Mouse (Mus musculus): ENCODE measurements around the gene Aurkaip1. TPM values are rescaled to one million over a fixed set of nuclear protein-coding genes. Genes with fewer than 3 reads are reported as not detected.

The Aurkaip1 gene
- polyA plus RNA-seq, 2 experiments: 114 to 129 TPM

- ATAC-seq (ENCODE audit: low FRiP score, low read depth): peak; percentile 5; the same call in 1 of the 2 replicates
- DNase-seq (ENCODE audit: low spot score): no peak
- peaks cover 24% of the 10 kb centered on the region for H3K4me1 ChIP-seq (ENCODE audit: control insufficient read depth, insufficient read depth, low read length)
- H3K4me2 ChIP-seq (replicated peaks; ENCODE audit: low read depth, low read length, severe bottlenecking): peak overlapping the region; percentile 68
- H3K27me3 ChIP-seq (ENCODE audit: control insufficient read depth, insufficient read depth, low read length): no peaks in the 10 kb centered on the region
- H3K9ac ChIP-seq (ENCODE audit: low read depth, low read length, severe bottlenecking): peak overlapping the region; percentile 62
- H3K9me3 ChIP-seq (ENCODE audit: control insufficient read depth, low read length): no peaks in the 10 kb centered on the region
- no peak for TF ChIP-seq POLR2A (IDR thresholded peaks at IDR 0.05; ENCODE audit: borderline replicate concordance, extremely low read depth, insufficient read depth, insufficient read length)
- H3K36me3 ChIP-seq (ENCODE audit: control insufficient read depth, insufficient read depth, low read length): peaks cover 21% of the 10 kb centered on the region
- 4% methylated on average over 8 of the region's 8 CpGs for WGBS
- H3K27ac ChIP-seq (replicated peaks; ENCODE audit: low read depth, low read length): peak overlapping the region; percentile 76
- peak overlapping the region; percentile 48 for H3K4me3 ChIP-seq (replicated peaks; ENCODE audit: low read length)
These were observed 9.3 kb downstream of the Aurkaip1 start for GRCm38 (mm10) chr4:155840076-155841002.

GRCm38 (mm10) chr4:155841003-155841454 is 10.0 kb downstream of the Aurkaip1 start:
- peak; percentile 79 for DNase-seq (ENCODE audit: low spot score)
- Histone ChIP-seq H3K4me2 (replicated peaks; ENCODE audit: low read depth, low read length, severe bottlenecking) (peak overlapping the region; percentile 68), H3K9ac (ENCODE audit: low read depth, low read length, severe bottlenecking) (peak overlapping the region; percentile 62), H3K27ac (replicated peaks; ENCODE audit: low read depth, low read length) (peak overlapping the region; percentile 76), H3K4me1 (ENCODE audit: control insufficient read depth, insufficient read depth, low read length) (peaks cover 24% of the 10 kb centered on the region), H3K4me3 (replicated peaks; ENCODE audit: low read length) (peak overlapping the region; percentile 48), H3K27me3 (ENCODE audit: control insufficient read depth, insufficient read depth, low read length) (no peaks in the 10 kb centered on the region), H3K36me3 (ENCODE audit: control insufficient read depth, insufficient read depth, low read length) (peaks cover 21% of the 10 kb centered on the region), H3K9me3 (ENCODE audit: control insufficient read depth, low read length) (no peaks in the 10 kb centered on the region)
- ATAC-seq (ENCODE audit: low FRiP score, low read depth): peak; percentile 50
- TF ChIP-seq POLR2A (IDR thresholded peaks at IDR 0.05; ENCODE audit: borderline replicate concordance, extremely low read depth, insufficient read depth, insufficient read length): no peak
- 0% methylated on average over 32 of the region's 32 CpGs for WGBS

- peaks cover 24% of the 10 kb centered on the region for H3K4me1 ChIP-seq (ENCODE audit: control insufficient read depth, insufficient read depth, low read length)
- ATAC-seq (ENCODE audit: low FRiP score, low read depth) (no peak), DNase-seq (ENCODE audit: low spot score) (no peak)
- H3K9ac ChIP-seq (ENCODE audit: low read depth, low read length, severe bottlenecking): no peak overlapping the region
- no peak for TF ChIP-seq POLR2A (IDR thresholded peaks at IDR 0.05; ENCODE audit: borderline replicate concordance, extremely low read depth, insufficient read depth, insufficient read length)
- H3K27ac ChIP-seq (replicated peaks; ENCODE audit: low read depth, low read length): no peak overlapping the region
- H3K36me3 ChIP-seq (ENCODE audit: control insufficient read depth, insufficient read depth, low read length): peaks cover 21% of the 10 kb centered on the region
- no peaks in the 10 kb centered on the region for H3K9me3 ChIP-seq (ENCODE audit: control insufficient read depth, low read length)
- no peaks in the 10 kb centered on the region for H3K27me3 ChIP-seq (ENCODE audit: control insufficient read depth, insufficient read depth, low read length)
- no peak overlapping the region for H3K4me3 ChIP-seq (replicated peaks; ENCODE audit: low read length)
- WGBS: 48% methylated on average over 38 of the region's 38 CpGs
- H3K4me2 ChIP-seq (replicated peaks; ENCODE audit: low read depth, low read length, severe bottlenecking): peak overlapping the region; percentile 68
These were observed 10.7 kb downstream of the Aurkaip1 start for GRCm38 (mm10) chr4:155841651-155842270.

GRCm38 (mm10) chr4:155843231-155843630 is 12.2 kb downstream of the Aurkaip1 start:
- TF ChIP-seq POLR2A (IDR thresholded peaks at IDR 0.05; ENCODE audit: borderline replicate concordance, extremely low read depth, insufficient read depth, insufficient read length): no peak
- Histone ChIP-seq H3K4me2 (replicated peaks; ENCODE audit: low read depth, low read length, severe bottlenecking) (no peak overlapping the region), H3K4me1 (ENCODE audit: control insufficient read depth, insufficient read depth, low read length) (peaks cover 28% of the 10 kb centered on the region), H3K9ac (ENCODE audit: low read depth, low read length, severe bottlenecking) (no peak overlapping the region), H3K36me3 (ENCODE audit: control insufficient read depth, insufficient read depth, low read length) (peaks cover 21% of the 10 kb centered on the region), H3K27me3 (ENCODE audit: control insufficient read depth, insufficient read depth, low read length) (no peaks in the 10 kb centered on the region), H3K4me3 (replicated peaks; ENCODE audit: low read length) (no peak overlapping the region), H3K27ac (replicated peaks; ENCODE audit: low read depth, low read length) (no peak overlapping the region), H3K9me3 (ENCODE audit: control insufficient read depth, low read length) (no peaks in the 10 kb centered on the region)
- DNase-seq (ENCODE audit: low spot score): no peak
- ATAC-seq (ENCODE audit: low FRiP score, low read depth): no peak
- 94% methylated on average over 5 of the region's 5 CpGs for WGBS

- H3K27me3 ChIP-seq (ENCODE audit: control insufficient read depth, insufficient read depth, low read length): no peaks in the 10 kb centered on the region
- peak within 1 kb of the TSS; percentile 92 for H3K4me2 ChIP-seq (replicated peaks; ENCODE audit: low read depth, low read length, severe bottlenecking)
- H3K9me3 ChIP-seq (ENCODE audit: control insufficient read depth, low read length): no peaks in the 10 kb centered on the region
- H3K9ac ChIP-seq (ENCODE audit: low read depth, low read length, severe bottlenecking): peak within 1 kb of the TSS; percentile 76
- 0 out of 2 replicates have a peak within 1 kb of the TSS, but pooled peaks have one; percentile 38 for H3K27ac ChIP-seq (replicated peaks; ENCODE audit: low read depth, low read length)
- H3K4me3 ChIP-seq (replicated peaks; ENCODE audit: low read length): peak within 1 kb of the TSS; percentile 76
- H3K36me3 ChIP-seq (ENCODE audit: control insufficient read depth, insufficient read depth, low read length): peaks cover 16% of the 10 kb centered on the region
- H3K4me1 ChIP-seq (ENCODE audit: control insufficient read depth, insufficient read depth, low read length): peaks cover 12% of the 10 kb centered on the region; the same call in 1 of the 2 replicates
- peak; percentile 92 for ATAC-seq (ENCODE audit: low FRiP score, low read depth)
- TF ChIP-seq POLR2A (IDR thresholded peaks at IDR 0.05; ENCODE audit: borderline replicate concordance, extremely low read depth, insufficient read depth, insufficient read length): 0 out of 2 replicates have a peak, but pooled peaks have one; percentile 53
- 3% methylated on average over 47 of the region's 65 CpGs for WGBS
- DNase-seq (ENCODE audit: low spot score): peak; percentile 82
These were observed 16.0 kb downstream of the Aurkaip1 start, which contains the start of gene Dvl1 for GRCm38 (mm10) chr4:155846871-155847578. TSS of gene Dvl1 (plus strand) at chr4:155847402.

All from limb, embryonic 14.5 days (tissue).